Mouse (Mus musculus): ENCODE measurements around the gene Acta2.

- TF ChIP-seq POLR2A (IDR thresholded peaks at IDR 0.05; ENCODE audit: low read depth, low read length), result no peak
- no peak for TF ChIP-seq E2F4 (IDR thresholded peaks at IDR 0.05; ENCODE audit: insufficient replicate concordance, low read depth, low read length)
- TF ChIP-seq MYC (IDR thresholded peaks at IDR 0.05; ENCODE audit: low read depth, low read length), result no peak
- TF ChIP-seq USF1 (IDR thresholded peaks at IDR 0.05; ENCODE audit: low read depth, low read length), result no peak
- TF ChIP-seq EP300 (IDR thresholded peaks at IDR 0.05; ENCODE audit: low read length), result no peak
- no peak for TF ChIP-seq CTCF (conservative IDR thresholded peaks at IDR 0.05 in 1 of 2, IDR thresholded peaks at IDR 0.05 in 1 of 2; ENCODE audit: low read depth in 2 of 2, low read length in 2 of 2)
- TF ChIP-seq MEF2A (IDR thresholded peaks at IDR 0.05; ENCODE audit: borderline replicate concordance, low read depth, low read length), result no peak
- no peak for TF ChIP-seq JUND (conservative IDR thresholded peaks at IDR 0.05; ENCODE audit: low read depth, low read length)
- TF ChIP-seq ETS1 (conservative IDR thresholded peaks at IDR 0.05; ENCODE audit: low read depth, low read length), result no peak
- no peak for TF ChIP-seq SIN3A (IDR thresholded peaks at IDR 0.05; ENCODE audit: low read length)
- TF ChIP-seq MAFK (IDR thresholded peaks at IDR 0.05; ENCODE audit: insufficient replicate concordance, low read length), result no peak
- no peak for TF ChIP-seq HCFC1 (IDR thresholded peaks at IDR 0.05; ENCODE audit: low read depth, low read length)
- no peak for TF ChIP-seq KAT2A (IDR thresholded peaks at IDR 0.05; ENCODE audit: insufficient replicate concordance, low read length)
- TF ChIP-seq CHD1 (IDR thresholded peaks at IDR 0.05; ENCODE audit: low read depth, low read length), result no peak
Observed at GRCm38 (mm10) chr19:34256149-34256548, 759 bp upstream of the Acta2 start.

Measured in CH12.LX (cell line).